In genomic region chr17:56762769-56763731, GRCm38 (mm10) we compare ENCODE assay signal across 8 mouse cellular contexts. TPM values are rescaled to one million over a fixed set of nuclear protein-coding genes. Genes with fewer than 3 reads are reported as not detected.
A peak's percentile ranks its signal among the peaks of the same experiment; 100 is the strongest.
DNase-seq lines count a peak whose midpoint lies in the region; ATAC-seq lines count a peak whose summit lies in the region.

No protein-coding gene starts in this region.

- peak; percentile 57 for DNase-seq in urinary bladder, postnatal 14 days (ENCODE audit: low spot score)
- no peak for DNase-seq in urinary bladder, adult 2 months (ENCODE audit: low spot score)
- peak; percentile 82 to 84 for DNase-seq in cerebellum, postnatal 14 days
- peak; percentile 70 for DNase-seq in heart, adult 8-10 months (ENCODE audit: low spot score)
- peak; percentile 64 to 74 for DNase-seq in kidney, adult 8-10 months
- peak; percentile 68 for DNase-seq in liver, embryonic 11.5 days (ENCODE audit: low spot score)
- DNase-seq in naive thymus-derived CD4-positive, alpha-beta T cell, adult 2 months (ENCODE audit: low read depth) = peak; percentile 89
- DNase-seq in thymus, postnatal 14 days = peak; percentile 69

- H3K4me2 ChIP-seq in liver, embryonic 11.5 days = peak overlapping the region; percentile 83

- H3K27ac ChIP-seq in liver, embryonic 11.5 days (ENCODE audit: low read depth, low read length) = peak overlapping the region; percentile 91

- peaks cover 10% of the 10 kb centered on the region for H3K36me3 ChIP-seq in liver, embryonic 11.5 days (ENCODE audit: control insufficient read depth, insufficient read depth, low read length)

- H3K9ac ChIP-seq in liver, embryonic 11.5 days (ENCODE audit: low read depth, low read length) = peak overlapping the region; percentile 66

- no peaks in the 10 kb centered on the region for H3K27me3 ChIP-seq in liver, embryonic 11.5 days (replicated peaks; ENCODE audit: control insufficient read depth, insufficient read depth, low read length)

- H3K4me1 ChIP-seq in liver, embryonic 11.5 days (replicated peaks; ENCODE audit: control insufficient read depth, insufficient read depth, low read length) = peaks cover 30% of the 10 kb centered on the region

- no peaks in the 10 kb centered on the region for H3K9me3 ChIP-seq in liver, embryonic 11.5 days (ENCODE audit: control insufficient read depth, low read length)

- WGBS in liver, embryonic 11.5 days = 29% methylated on average over 27 of the region's 27 CpGs

- peak; percentile 13 for ATAC-seq in liver, embryonic 11.5 days (replicated peaks; ENCODE audit: low FRiP score)

- peak overlapping the region; percentile 50; the same call in 1 of the 2 replicates for H3K4me3 ChIP-seq in liver, embryonic 11.5 days (ENCODE audit: low read depth, low read length)

RNA-seq across cellular contexts. Expression of gene Dus3l, which starts 1.5 kb away (rescaled TPM):
- polyA plus RNA-seq in urinary bladder, adult 2 months (2012; rRNA removed) = 50.0 and 61.3 TPM in 2 replicates
- total RNA-seq in heart, adult 8-10 months (2022) = 10 to 100 TPM; 15.6 to 18.5 (median 16.6) TPM
- 34.5 and 36.9 TPM in 2 replicates for polyA plus RNA-seq in liver, embryonic 11.5 days (2014; fragmentation: Nextera tagmentation; extraction: Ambion mirVana)

RNA-seq across cellular contexts. Expression of gene Nrtn, which starts 5.7 kb away (rescaled TPM):
- 22.8 and 28.7 TPM in 2 replicates for polyA plus RNA-seq in urinary bladder, adult 2 months (2012; rRNA removed)
- 10 to 100 TPM; 22.4 to 26.7 (median 24.6) TPM for total RNA-seq in heart, adult 8-10 months (2022)
- polyA plus RNA-seq in liver, embryonic 11.5 days (2014; fragmentation: Nextera tagmentation; extraction: Ambion mirVana) = 5.2 and 5.3 TPM in 2 replicates

RNA-seq across cellular contexts. Expression of gene Prr22, which starts 7.0 kb away (rescaled TPM):
- polyA plus RNA-seq in urinary bladder, adult 2 months (2012; rRNA removed) = 1.1 and 1.5 TPM in 2 replicates
- total RNA-seq in heart, adult 8-10 months (2022) = under 1 TPM; 0.31 to 0.60 (median 0.43) TPM
- 1.6 and 1.8 TPM in 2 replicates for polyA plus RNA-seq in liver, embryonic 11.5 days (2014; fragmentation: Nextera tagmentation; extraction: Ambion mirVana)

RNA-seq across cellular contexts. Expression of gene Vmac, which starts 45.2 kb away (rescaled TPM):
- polyA plus RNA-seq in urinary bladder, adult 2 months (2012; rRNA removed) = 18.2 and 26.4 TPM in 2 replicates
- total RNA-seq in heart, adult 8-10 months (2022) = 1 to 10 TPM; 3.2 to 7.1 (median 6.0) TPM
- polyA plus RNA-seq in liver, embryonic 11.5 days (2014; fragmentation: Nextera tagmentation; extraction: Ambion mirVana) = 9.1 and 10.7 TPM in 2 replicates

RNA-seq across cellular contexts. Expression of gene Ndufa11, which starts 45.5 kb away (rescaled TPM):
- 308 and 313 TPM in 2 replicates for polyA plus RNA-seq in urinary bladder, adult 2 months (2012; rRNA removed)
- total RNA-seq in heart, adult 8-10 months (2022) = 100 to 1,000 TPM; 804 to 980 (median 857) TPM
- 343 and 358 TPM in 2 replicates for polyA plus RNA-seq in liver, embryonic 11.5 days (2014; fragmentation: Nextera tagmentation; extraction: Ambion mirVana)
